Mouse (Mus musculus) lung, adult 2 months (tissue): ENCODE data around the gene Aqp2. TPM values are rescaled to one million over a fixed set of nuclear protein-coding genes. Genes with fewer than 3 reads are reported as not detected.
A peak's percentile ranks its signal among the peaks of the same experiment; 100 is the strongest.

Experiments
- DNase-seq: peaks from one replicate; pipeline ENCODE4 v3.0.0; 2022
- H3K4me1 ChIP-seq: fragments of 200-500 bp; 2 replicates; pipeline ENCODE4 v1.6.1; 2011; ENCODE audit warnings: low read length; ENCODE audit not compliant: control insufficient read depth, insufficient read depth
- H3K4me3 ChIP-seq: fragments of 200-500 bp; replicated peaks from 2 replicates; pipeline ENCODE3; 2011; ENCODE audit warnings: low read depth, mild to moderate bottlenecking, control low read depth, low read length; ENCODE audit errors: extremely low read depth
- CTCF ChIP-seq: fragments of 200-500 bp; IDR thresholded peaks from 2 replicates; pipeline ENCODE4 v1.5.1; 2011; ENCODE audit warnings: mild to moderate bottlenecking, low read length, control low read depth; ENCODE audit not compliant: insufficient read depth
- POLR2A ChIP-seq: fragments of 200-500 bp; IDR thresholded peaks from 2 replicates; pipeline ENCODE4 v1.6.1; 2011; ENCODE audit warnings: low read depth, mild to moderate bottlenecking, control low read depth, low read length, borderline replicate concordance; ENCODE audit errors: extremely low read depth
- WGBS: fragments of 180-500 bp; shearing (Covaris S2); methylation state at CpG from one replicate; pipeline ENCODE4 v1.1.7; 2018; 5-methylcytosine and 5-hydroxymethylcytosine counted together
- polyA plus RNA-seq: library from polyadenylated mRNA; depleted of rRNA; stranded (reverse); fragments of >200 nt; gene quantifications from 2 replicates; pipeline ENCODE4 v1.2.3, GENCODE M21; 2012

Gene Aqp2
- polyA plus RNA-seq, 1 experiment = 1.1 TPM

GRCm38 (mm10) chr15:99553767-99554166 is 25.1 kb upstream of the Aqp2 start:
- WGBS = 49% methylated on average over 6 of the region's 6 CpGs
- no peak overlapping the region for H3K4me3 ChIP-seq
- DNase-seq = no peak
- no peak for TF ChIP-seq CTCF
- TF ChIP-seq POLR2A = no peak
- no peaks in the 10 kb centered on the region for H3K4me1 ChIP-seq

GRCm38 (mm10) chr15:99558947-99559346 is 19.9 kb upstream of the Aqp2 start:
- 0 out of 2 replicates have a peak, but pooled peaks cover 2% of the 10 kb centered on the region for H3K4me1 ChIP-seq
- no peak overlapping the region for H3K4me3 ChIP-seq
- no peak for TF ChIP-seq POLR2A
- TF ChIP-seq CTCF = no peak
- 86% methylated on average over 1 of the region's 1 CpGs for WGBS
- DNase-seq = no peak

- H3K4me3 ChIP-seq = no peak overlapping the region
- DNase-seq = no peak
- TF ChIP-seq CTCF = no peak
- TF ChIP-seq POLR2A = no peak
- 0 out of 2 replicates have a peak, but pooled peaks cover 3% of the 10 kb centered on the region for H3K4me1 ChIP-seq
- WGBS = 63% methylated on average over 10 of the region's 10 CpGs
Observed at GRCm38 (mm10) chr15:99560246-99560645, 18.6 kb upstream of the Aqp2 start.

- DNase-seq = no peak
- TF ChIP-seq POLR2A = no peak
- TF ChIP-seq CTCF = no peak
- no peak overlapping the region for H3K4me3 ChIP-seq
- H3K4me1 ChIP-seq = peaks cover 7% of the 10 kb centered on the region; the same call in 1 of the 2 replicates
- WGBS = 38% methylated on average over 4 of the region's 4 CpGs
Observed at GRCm38 (mm10) chr15:99567371-99567770, 11.5 kb upstream of the Aqp2 start.

GRCm38 (mm10) chr15:99568682-99569081 is 10.2 kb upstream of the Aqp2 start:
- DNase-seq = no peak
- WGBS = 71% methylated on average over 6 of the region's 6 CpGs
- TF ChIP-seq POLR2A (no peak), CTCF (no peak)
- H3K4me1 ChIP-seq = peaks cover 7% of the 10 kb centered on the region; the same call in 1 of the 2 replicates
- H3K4me3 ChIP-seq = no peak overlapping the region

- TF ChIP-seq POLR2A (no peak), CTCF (no peak)
- Histone ChIP-seq H3K4me1 (peaks cover 4% of the 10 kb centered on the region; the same call in 1 of the 2 replicates), H3K4me3 (no peak overlapping the region)
- 44% methylated on average over 10 of the region's 10 CpGs for WGBS
- DNase-seq = no peak
Observed at GRCm38 (mm10) chr15:99569123-99569522, 9.7 kb upstream of the Aqp2 start.

GRCm38 (mm10) chr15:99583463-99584344 is 4.8 kb downstream of the Aqp2 start:
- Histone ChIP-seq H3K4me3 (peak overlapping the region; percentile 19), H3K4me1 (peaks cover 16% of the 10 kb centered on the region)
- peak; percentile 61 for DNase-seq
- TF ChIP-seq CTCF (no peak), POLR2A (peak; percentile 9; the same call in 1 of the 2 replicates)
- WGBS = 7% methylated on average over 54 of the region's 54 CpGs

- DNase-seq = peak; percentile 49
- no peak overlapping the region for H3K4me3 ChIP-seq
Observed at GRCm38 (mm10) chr15:99584407-99585202, 5.8 kb downstream of the Aqp2 start.

GRCm38 (mm10) chr15:99585741-99586140 is 6.9 kb downstream of the Aqp2 start:
- H3K4me1 ChIP-seq = peaks cover 16% of the 10 kb centered on the region
- H3K4me3 ChIP-seq = no peak overlapping the region
- TF ChIP-seq CTCF (no peak), POLR2A (no peak)
- DNase-seq = no peak
- WGBS = 67% methylated on average over 6 of the region's 6 CpGs

More at GRCm38 (mm10) chr15:99584407-99585202, 5.8 kb downstream of the Aqp2 start:
- H3K4me1 ChIP-seq = peaks cover 16% of the 10 kb centered on the region
- WGBS = 5% methylated on average over 24 of the region's 24 CpGs
- no peak for TF ChIP-seq CTCF
- TF ChIP-seq POLR2A = no peak
